8 mouse cellular contexts compared by ENCODE assay signal in genomic region chr16:58728176-58728671, GRCm38 (mm10). TPM values are rescaled to one million over a fixed set of nuclear protein-coding genes. Genes with fewer than 3 reads are reported as not detected.
DNase-seq lines count a peak whose midpoint lies in the region; ATAC-seq and TF ChIP-seq lines count a peak whose summit lies in the region.

No protein-coding gene starts in this region.

- no peaks in the 10 kb centered on the region for H3K9me3 ChIP-seq in heart, embryonic 10.5 days
- H3K9me3 ChIP-seq in hindbrain, embryonic 11.5 days (ENCODE audit: control insufficient read depth, low read length), result no peaks in the 10 kb centered on the region
- no peaks in the 10 kb centered on the region for H3K9me3 ChIP-seq in megakaryocyte, embryonic 14.5 days

- peaks cover 31% of the 10 kb centered on the region for H3K36me3 ChIP-seq in heart, embryonic 10.5 days
- H3K36me3 ChIP-seq in hindbrain, embryonic 11.5 days (ENCODE audit: control insufficient read depth, insufficient read depth, low read length), result no peaks in the 10 kb centered on the region
- peaks cover 39% of the 10 kb centered on the region for H3K36me3 ChIP-seq in megakaryocyte, embryonic 14.5 days (replicated peaks; ENCODE audit: low read length)

- TF ChIP-seq POLR2A in brain, embryonic 14.5 days (IDR thresholded peaks at IDR 0.05; ENCODE audit: borderline replicate concordance, extremely low read depth, insufficient read depth, insufficient read length, poor library complexity, severe bottlenecking), result 0 out of 2 replicates have a peak, but pooled peaks have one; percentile 2

- TF ChIP-seq CTCF in brain, embryonic 14.5 days (IDR thresholded peaks at IDR 0.05; ENCODE audit: borderline replicate concordance, extremely low read depth, insufficient read depth, insufficient read length), result no peak

- peak overlapping the region; percentile 54 for H3K4me2 ChIP-seq in hindbrain, embryonic 11.5 days (replicated peaks; ENCODE audit: low read depth, low read length)

- peak overlapping the region; percentile 73 for H3K9ac ChIP-seq in hindbrain, embryonic 11.5 days (ENCODE audit: low read depth, low read length)

- peak; percentile 95 for ATAC-seq in hindbrain, embryonic 11.5 days (ENCODE audit: low FRiP score)

- intact Hi-C loops in heart, postnatal 14 days (cut with DNase I), result loop anchor here (2.0 to 5.0 kb wide), 2 partner anchors 57 to 276 kb away; partner anchors contain the start of gene Cpox

- WGBS in heart, embryonic 10.5 days, result under 1% methylated on average over 27 of the region's 31 CpGs
- under 1% methylated on average over 26 of the region's 31 CpGs for WGBS in hindbrain, embryonic 11.5 days

- no peak for DNase-seq in heart, embryonic 10.5 days (ENCODE audit: low spot score)
- DNase-seq in heart, postnatal 14 days, result no peak
- DNase-seq in 3T3-L1 (ENCODE audit: low read depth, low spot score), result peak; percentile 75
- DNase-seq in brain, embryonic 14.5 days (ENCODE audit: low read depth), result peak; percentile 59
- no peak for DNase-seq in hindbrain, embryonic 11.5 days (ENCODE audit: low spot score)
- no peak for DNase-seq in layer of hippocampus, adult 11-12 months (ENCODE audit: low spot score)
- no peak for DNase-seq in testis, postnatal 10 days (ENCODE audit: low spot score)

- peak overlapping the region; percentile 94 for H3K27ac ChIP-seq in heart, embryonic 10.5 days
- peak overlapping the region; percentile 71; the same call in 1 of the 2 replicates for H3K27ac ChIP-seq in hindbrain, embryonic 11.5 days (ENCODE audit: low read depth, low read length)

- H3K4me1 ChIP-seq in heart, embryonic 10.5 days, result peaks cover 3% of the 10 kb centered on the region; the same call in 1 of the 2 replicates
- H3K4me1 ChIP-seq in hindbrain, embryonic 11.5 days (replicated peaks; ENCODE audit: control insufficient read depth, insufficient read depth, low read length), result no peaks in the 10 kb centered on the region
- peaks cover 30% of the 10 kb centered on the region for H3K4me1 ChIP-seq in megakaryocyte, embryonic 14.5 days

- no peaks in the 10 kb centered on the region for H3K27me3 ChIP-seq in heart, embryonic 10.5 days (ENCODE audit: insufficient read depth, poor library complexity, severe bottlenecking)
- H3K27me3 ChIP-seq in hindbrain, embryonic 11.5 days (ENCODE audit: control insufficient read depth, insufficient read depth, low read length), result no peaks in the 10 kb centered on the region
- H3K27me3 ChIP-seq in megakaryocyte, embryonic 14.5 days (replicated peaks), result no peaks in the 10 kb centered on the region

- H3K4me3 ChIP-seq in heart, embryonic 10.5 days, result peak overlapping the region; percentile 78
- peak overlapping the region; percentile 77 for H3K4me3 ChIP-seq in hindbrain, embryonic 11.5 days (ENCODE audit: low read depth, low read length)
- H3K4me3 ChIP-seq in megakaryocyte, embryonic 14.5 days (replicated peaks), result peak overlapping the region; percentile 95

RNA-seq across cellular contexts. Expression of gene Cldnd1, which starts 0.5 kb away (rescaled TPM):
- polyA plus RNA-seq in heart, embryonic 10.5 days (2016; fragmentation: Nextera tagmentation; extraction: Ambion mirVana), result 106 TPM in 2 replicates
- 10 to 100 TPM; 56.3 to 61.4 TPM for total RNA-seq in heart, postnatal 14 days (2021)
- polyA plus RNA-seq in brain, embryonic 14.5 days (2012; rRNA removed), result 102 and 108 TPM in 2 replicates
- 137 and 140 TPM in 2 replicates for polyA plus RNA-seq in hindbrain, embryonic 11.5 days (2014; fragmentation: Nextera tagmentation; extraction: Ambion mirVana)
- polyA plus RNA-seq in megakaryocyte, embryonic 14.5 days (2012; ENCODE audit: insufficient read depth, low replicate concordance), result 1.00 and 2.3 TPM in 2 replicates

RNA-seq across cellular contexts. Expression of gene Gpr15, which starts 9.4 kb away (rescaled TPM):
- not detected in 2 replicates for polyA plus RNA-seq in heart, embryonic 10.5 days (2016; fragmentation: Nextera tagmentation; extraction: Ambion mirVana)
- not detected for total RNA-seq in heart, postnatal 14 days (2021)
- polyA plus RNA-seq in brain, embryonic 14.5 days (2012; rRNA removed), result 0.05 and 0.25 TPM in 2 replicates
- polyA plus RNA-seq in hindbrain, embryonic 11.5 days (2014; fragmentation: Nextera tagmentation; extraction: Ambion mirVana), result not detected in 2 replicates
- not detected in 2 replicates for polyA plus RNA-seq in megakaryocyte, embryonic 14.5 days (2012; ENCODE audit: insufficient read depth, low replicate concordance)

RNA-seq across cellular contexts. Expression of gene Olfr172, which starts 34.8 kb away (rescaled TPM):
- polyA plus RNA-seq in heart, embryonic 10.5 days (2016; fragmentation: Nextera tagmentation; extraction: Ambion mirVana), result not detected in 2 replicates
- not detected for total RNA-seq in heart, postnatal 14 days (2021)
- not detected in 2 replicates for polyA plus RNA-seq in brain, embryonic 14.5 days (2012; rRNA removed)
- polyA plus RNA-seq in hindbrain, embryonic 11.5 days (2014; fragmentation: Nextera tagmentation; extraction: Ambion mirVana), result not detected in 2 replicates
- 1.3 TPM in 1 of 2 replicates, not detected in the other for polyA plus RNA-seq in megakaryocyte, embryonic 14.5 days (2012; ENCODE audit: insufficient read depth, low replicate concordance)

RNA-seq across cellular contexts. Expression of gene Cpox, which starts 58.1 kb away (rescaled TPM):
- 63.5 and 89.9 TPM in 2 replicates for polyA plus RNA-seq in heart, embryonic 10.5 days (2016; fragmentation: Nextera tagmentation; extraction: Ambion mirVana)
- 10 to 100 TPM; 29.3 to 30.6 TPM for total RNA-seq in heart, postnatal 14 days (2021)
- 13.4 and 13.9 TPM in 2 replicates for polyA plus RNA-seq in brain, embryonic 14.5 days (2012; rRNA removed)
- polyA plus RNA-seq in hindbrain, embryonic 11.5 days (2014; fragmentation: Nextera tagmentation; extraction: Ambion mirVana), result 21.0 and 23.4 TPM in 2 replicates
- polyA plus RNA-seq in megakaryocyte, embryonic 14.5 days (2012; ENCODE audit: insufficient read depth, low replicate concordance), result 3.4 and 14.3 TPM in 2 replicates

Comparison
In these comparisons a context has a peak if more than half of its experiments do, and no peak if none do; other contexts are left out.
1. DNase-seq: peak in 3T3-L1 (single experiment) and brain, embryonic 14.5 days (single experiment); none in heart, embryonic 10.5 days (single experiment), heart, postnatal 14 days (0 of 2), hindbrain, embryonic 11.5 days (single experiment), layer of hippocampus, adult 11-12 months (single experiment) and testis, postnatal 10 days (single experiment).
2. RNA of gene Cldnd1, which starts 0.5 kb away (polyA plus RNA-seq): 137 to 140 TPM in hindbrain, embryonic 11.5 days, 106 TPM in heart, embryonic 10.5 days and 102 to 108 TPM in brain, embryonic 14.5 days; 1.00 to 2.3 TPM in megakaryocyte, embryonic 14.5 days; every median in the first group is over 10 times any median in the second.
3. Peak in every context shown above with its lines, with median percentiles within 50 percentile points of each other: H3K4me3 ChIP-seq.